11 mouse cellular contexts compared by ENCODE assay signal in the genomic region with DNA sequence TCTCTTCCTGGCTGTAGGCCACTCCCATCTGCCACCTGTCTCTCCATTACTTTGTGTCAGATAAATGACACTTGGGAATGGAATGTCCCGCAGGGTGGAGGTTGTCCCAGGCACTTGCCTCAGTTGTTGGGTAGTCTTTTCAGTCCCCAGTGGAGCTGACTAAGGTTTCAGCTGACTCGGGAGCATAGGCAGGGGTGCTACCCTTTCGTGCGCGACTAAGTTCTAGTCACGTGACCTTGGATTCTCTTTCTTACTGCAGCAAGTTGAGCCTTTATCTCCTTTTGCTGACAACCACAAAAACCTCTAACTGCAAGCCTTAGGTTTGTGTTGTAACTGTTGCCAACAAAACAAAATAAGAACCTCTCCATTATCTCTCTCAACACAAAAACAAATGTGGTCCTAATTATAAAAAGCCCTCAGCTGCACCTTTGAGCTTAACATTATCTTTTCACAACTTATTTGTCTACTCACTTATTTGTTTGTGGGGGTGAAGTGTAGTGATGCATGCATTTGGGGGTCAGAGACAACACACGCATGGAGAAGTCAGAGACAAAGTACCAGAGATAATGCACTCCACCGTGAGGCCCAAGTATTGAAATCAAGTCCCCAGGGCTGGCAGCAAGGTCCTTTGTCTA. TPM values are rescaled to one million over a fixed set of nuclear protein-coding genes. Genes with fewer than 3 reads are reported as not detected.
DNase-seq lines count a peak whose midpoint lies in the region; ATAC-seq and TF ChIP-seq lines count a peak whose summit lies in the region.
"Had no signal": no experiment of that assay in that cellular context is flagged by ENCODE, and none has a peak within 500 bp of the region (broad histone marks: within the 10 kb centered on the region; RNA-seq: fewer than 3 reads in every experiment).

No protein-coding gene starts in this region.

- H3K27me3 ChIP-seq in C2C12 (ENCODE audit: control insufficient read depth, insufficient read depth, insufficient read length), result no peaks in the 10 kb centered on the region
- no peaks in the 10 kb centered on the region for H3K27me3 ChIP-seq in liver, postnatal 0 days (ENCODE audit: insufficient read depth, low read length)
- H3K27me3 ChIP-seq: heart, embryonic 15.5 days; Patski; stomach, embryonic 15.5 days had no signal

- no peaks in the 10 kb centered on the region for H3K79me2 ChIP-seq in C2C12 (ENCODE audit: control insufficient read depth, insufficient read depth)

- DNase-seq in gastrocnemius, postnatal 25 days, result peak; percentile 46
- no peak for DNase-seq in gastrocnemius, postnatal 4 days (ENCODE audit: low spot score in 2 of 2)
- DNase-seq in T-cell, adult 2 months (ENCODE audit: low spot score), result peak; percentile 5
- no peak for DNase-seq in liver, postnatal 0 days
- DNase-seq in urinary bladder, postnatal 36 days (ENCODE audit: low spot score in 2 of 2), result no peak
- no peak for DNase-seq in lung, adult 18-20 months
- no peak for DNase-seq in ovary, postnatal 36 days (ENCODE audit: low spot score)

- H3K9ac ChIP-seq in liver, postnatal 0 days (replicated peaks), result no peak overlapping the region
- H3K9ac ChIP-seq: heart, embryonic 15.5 days; stomach, embryonic 15.5 days had no signal

- ATAC-seq in liver, postnatal 0 days, result peak; percentile 65

- peak overlapping the region; percentile 52 for H3K4me2 ChIP-seq in liver, postnatal 0 days (ENCODE audit: low read depth, low read length)
- H3K4me2 ChIP-seq: heart, embryonic 15.5 days; stomach, embryonic 15.5 days had no signal

- no peak overlapping the region for H3K4me3 ChIP-seq in C2C12 (ENCODE audit: insufficient read depth, poor library complexity, severe bottlenecking)
- H3K4me3 ChIP-seq in liver, postnatal 0 days (ENCODE audit: low read depth, low read length), result no peak overlapping the region
- H3K4me3 ChIP-seq: heart, embryonic 15.5 days; stomach, embryonic 15.5 days had no signal

- H3K36me3 ChIP-seq in C2C12 (ENCODE audit: control insufficient read depth, insufficient read depth), result no peaks in the 10 kb centered on the region
- H3K36me3 ChIP-seq in liver, postnatal 0 days (replicated peaks; ENCODE audit: insufficient read depth, low read length), result no peaks in the 10 kb centered on the region
- H3K36me3 ChIP-seq: heart, embryonic 15.5 days; stomach, embryonic 15.5 days had no signal

- H3K9me3 ChIP-seq in liver, postnatal 0 days (ENCODE audit: low read length), result no peaks in the 10 kb centered on the region
- H3K9me3 ChIP-seq: heart, embryonic 15.5 days; stomach, embryonic 15.5 days had no signal

- WGBS in liver, postnatal 0 days (ENCODE audit: insufficient replicate concordance), result 39% methylated on average over 8 of the region's 8 CpGs

- no peak overlapping the region for H3K27ac ChIP-seq in liver, postnatal 0 days (ENCODE audit: low read depth)
- H3K27ac ChIP-seq: heart, embryonic 15.5 days; stomach, embryonic 15.5 days had no signal

- no peaks in the 10 kb centered on the region for H3K79me3 ChIP-seq in C2C12 (ENCODE audit: low read depth)

- TF ChIP-seq CTCF in C2C12 (IDR thresholded peaks at IDR 0.05; ENCODE audit: control insufficient read depth, insufficient read depth, insufficient read length), result no peak
- TF ChIP-seq CTCF in liver, postnatal 0 days (IDR thresholded peaks at IDR 0.05; ENCODE audit: low read depth), result no peak

- H3K4me1 ChIP-seq in liver, postnatal 0 days (ENCODE audit: insufficient read depth), result 0 out of 2 replicates have a peak, but pooled peaks cover 4% of the 10 kb centered on the region
- H3K4me1 ChIP-seq: stomach, embryonic 15.5 days had no signal

- TF ChIP-seq EP300 in liver, postnatal 0 days (IDR thresholded peaks at IDR 0.05; ENCODE audit: low read depth), result peak; percentile 64

- H3ac ChIP-seq in C2C12 (ENCODE audit: control insufficient read depth, insufficient read length, low read depth), result no peak overlapping the region

TF ChIP-seq in C2C12, 6 proteins besides CTCF, POLR2A, EP300 and RAD21:
- TF ChIP-seq MYOD1 (IDR thresholded peaks at IDR 0.05; ENCODE audit: control insufficient read depth, insufficient read length, low read depth), result peak; percentile 63
- peak; percentile 47 for TF ChIP-seq USF1 (IDR thresholded peaks at IDR 0.05; ENCODE audit: low read depth)
- TF ChIP-seq FOSL1 (IDR thresholded peaks at IDR 0.05; ENCODE audit: insufficient read depth, low read length, poor library complexity, severe bottlenecking), result no peak

RNA-seq across cellular contexts. Expression of a gene that starts 14.7 kb away (rescaled TPM):
- 1 to 10 TPM; 8.0 to 8.9 TPM for total RNA-seq in gastrocnemius, postnatal 25 days (2021)
- total RNA-seq in gastrocnemius, postnatal 4 days (2021), result 10 to 100 TPM; 12.7 to 14.6 TPM
- 7.5 TPM for polyA plus RNA-seq in C2C12 (2012; fragmentation: generic; extraction: Trizol)
- polyA plus RNA-seq in liver, postnatal 0 days (2015; fragmentation: Nextera tagmentation; extraction: Ambion mirVana), result 5.7 and 6.3 TPM in 2 replicates

RNA-seq across cellular contexts. Expression of a gene that starts 16.7 kb away (rescaled TPM):
- total RNA-seq in gastrocnemius, postnatal 25 days (2021), result 10 to 100 TPM; 48.2 to 58.2 TPM
- 10 to 100 TPM; 74.6 to 74.9 TPM for total RNA-seq in gastrocnemius, postnatal 4 days (2021)
- 17.6 TPM for polyA plus RNA-seq in C2C12 (2012; fragmentation: generic; extraction: Trizol)
- 3.9 and 4.1 TPM in 2 replicates for polyA plus RNA-seq in liver, postnatal 0 days (2015; fragmentation: Nextera tagmentation; extraction: Ambion mirVana)

Comparison
In these comparisons a context has a peak if more than half of its experiments do, and no peak if none do; other contexts are left out.
1. DNase-seq: peak in gastrocnemius, postnatal 25 days (single experiment) and T-cell, adult 2 months (single experiment); none in gastrocnemius, postnatal 4 days (0 of 2), liver, postnatal 0 days (single experiment), urinary bladder, postnatal 36 days (0 of 2), lung, adult 18-20 months (0 of 2) and ovary, postnatal 36 days (single experiment).